8 mouse cellular contexts compared by ENCODE assay signal in genomic region chr4:84064614-84065456, GRCm38 (mm10).
DNase-seq lines count a peak whose midpoint lies in the region; ATAC-seq lines count a peak whose summit lies in the region.

No protein-coding gene starts in this region.

- ATAC-seq in intestine, embryonic 14.5 days (replicated peaks; ENCODE audit: low FRiP score, low TSS enrichment, low read depth), result no peak
- no peak for ATAC-seq in erythroblast, adult 5-6 weeks (replicated peaks; ENCODE audit: low FRiP score, poor library complexity, severe bottlenecking)

- peak; percentile 75 for DNase-seq in adrenal gland, adult 2 months
- peak; percentile 80 to 88 for DNase-seq in cerebellum, postnatal 25 days
- DNase-seq in frontal cortex, postnatal 36 days (ENCODE audit: low spot score in 2 of 2), result peak; percentile 74 to 75
- peak; percentile 93 for DNase-seq in intestine, embryonic 14.5 days (ENCODE audit: low spot score)
- peak; percentile 11 to 71 for DNase-seq in left cerebral cortex, adult 8-10 months (ENCODE audit: low spot score in 2 of 2)
- DNase-seq in mesoderm, embryonic 11.5 days (ENCODE audit: low read depth, low spot score), result peak; percentile 82
- DNase-seq in right cerebral cortex, postnatal 36 days (ENCODE audit: low spot score in 2 of 2), result peak; percentile 39 to 60

- no peak overlapping the region for H3K4me3 ChIP-seq in intestine, embryonic 14.5 days (ENCODE audit: low read depth, low read length)

- no peaks in the 10 kb centered on the region for H3K36me3 ChIP-seq in intestine, embryonic 14.5 days (ENCODE audit: control insufficient read depth, insufficient read depth, low read length)

- 19% methylated on average over 15 of the region's 15 CpGs for WGBS in intestine, embryonic 14.5 days

- peak overlapping the region; percentile 60 for H3K27ac ChIP-seq in intestine, embryonic 14.5 days (ENCODE audit: low read depth)

- H3K9me3 ChIP-seq in intestine, embryonic 14.5 days (ENCODE audit: control insufficient read depth, low read length), result no peaks in the 10 kb centered on the region

- H3K9ac ChIP-seq in intestine, embryonic 14.5 days (ENCODE audit: low read length), result no peak overlapping the region

- H3K27me3 ChIP-seq in intestine, embryonic 14.5 days (replicated peaks; ENCODE audit: control insufficient read depth, insufficient read depth, low read length), result no peaks in the 10 kb centered on the region

- H3K4me2 ChIP-seq in intestine, embryonic 14.5 days (ENCODE audit: low read length), result peak overlapping the region; percentile 4; the same call in 1 of the 2 replicates

- peaks cover 39% of the 10 kb centered on the region for H3K4me1 ChIP-seq in intestine, embryonic 14.5 days (replicated peaks; ENCODE audit: control insufficient read depth, insufficient read depth, low read length)

Comparison
In these comparisons a context has a peak if more than half of its experiments do, and no peak if none do; other contexts are left out.
1. DNase-seq: peak in every context shown above with its lines; median percentile 93 in intestine, embryonic 14.5 days; 84 in cerebellum, postnatal 25 days; 82 in mesoderm, embryonic 11.5 days; 75 in adrenal gland, adult 2 months; 74 in frontal cortex, postnatal 36 days; 50 in right cerebral cortex, postnatal 36 days; 41 in left cerebral cortex, adult 8-10 months.